Mouse (Mus musculus) myocyte (in vitro differentiated cells): ENCODE results near the gene Parm1. TPM values are rescaled to one million over a fixed set of nuclear protein-coding genes. Genes with fewer than 3 reads are reported as not detected.

Source experiments
- H3K27me3 ChIP-seq: one replicate; pipeline ENCODE4 v1.6.1; 2011; ENCODE audit not compliant: control insufficient read depth, insufficient read depth, insufficient read length
- H3K36me3 ChIP-seq: one replicate; pipeline ENCODE4 v1.6.1; 2011; ENCODE audit not compliant: control insufficient read depth, insufficient read depth
- H3K4me2 ChIP-seq: one replicate; pipeline ENCODE4 v1.6.1; 2011; ENCODE audit warnings: low read depth, control low read depth
- H3K4me3 ChIP-seq: one replicate; pipeline ENCODE4 v1.5.1; 2011; ENCODE audit warnings: mild to moderate bottlenecking, control low read depth, moderate library complexity
- H3K79me2 ChIP-seq: one replicate; pipeline ENCODE4 v1.6.1; 2011; ENCODE audit not compliant: control insufficient read depth, insufficient read depth
- H3ac ChIP-seq: one replicate; pipeline ENCODE4 v1.6.1; 2011; ENCODE audit not compliant: control insufficient read depth, insufficient read length
- CEBPB ChIP-seq: IDR thresholded peaks from 2 replicates; pipeline ENCODE4 v1.6.1; 2011; ENCODE audit warnings: mild to moderate bottlenecking, moderate library complexity; ENCODE audit not compliant: poor library complexity, insufficient read depth, severe bottlenecking
- E2F4 ChIP-seq: IDR thresholded peaks from one replicate; pipeline ENCODE4 v1.6.1; 2011; ENCODE audit warnings: mild to moderate bottlenecking, control low read depth, moderate library complexity; ENCODE audit not compliant: insufficient read depth
- MAX ChIP-seq: IDR thresholded peaks from one replicate; pipeline ENCODE4 v1.6.1; 2011; ENCODE audit warnings: low read depth, mild to moderate bottlenecking, control low read depth
- MYOD1 ChIP-seq, 3 experiments: IDR thresholded peaks; one replicate each; pipeline ENCODE4 v1.6.1; 2011; ENCODE audit warnings: control low read depth in 2 of 3, low read depth in 2 of 3, mild to moderate bottlenecking in 2 of 3, moderate library complexity in 1 of 3; ENCODE audit not compliant: insufficient read length in 2 of 3, control insufficient read depth in 1 of 3
- MYOG ChIP-seq, 3 experiments: IDR thresholded peaks; one replicate each; pipeline ENCODE4 v1.6.1; 2011; ENCODE audit warnings: control low read depth in 2 of 3, low read depth in 2 of 3, mild to moderate bottlenecking in 2 of 3; ENCODE audit not compliant: insufficient read length in 2 of 3, control insufficient read depth in 1 of 3, insufficient read depth in 1 of 3
- POLR2A ChIP-seq: IDR thresholded peaks from one replicate; pipeline ENCODE4 v1.6.1; 2011; ENCODE audit warnings: low read depth, mild to moderate bottlenecking, control low read depth, moderate library complexity; ENCODE audit not compliant: insufficient read length
- POLR2AphosphoS2 ChIP-seq: IDR thresholded peaks from one replicate; pipeline ENCODE4 v1.6.1; 2011; ENCODE audit warnings: low read depth, control low read depth; ENCODE audit not compliant: insufficient read length
- REST ChIP-seq: IDR thresholded peaks from one replicate; pipeline ENCODE4 v1.6.1; 2011; ENCODE audit warnings: mild to moderate bottlenecking, control low read depth, moderate library complexity; ENCODE audit not compliant: insufficient read depth, insufficient read length
- SRF ChIP-seq: IDR thresholded peaks from one replicate; pipeline ENCODE4 v1.6.1; 2011; ENCODE audit warnings: low read depth; ENCODE audit not compliant: control insufficient read depth, insufficient read length
- TCF12 ChIP-seq: IDR thresholded peaks from one replicate; pipeline ENCODE4 v1.6.1; 2011; ENCODE audit warnings: mild to moderate bottlenecking, control low read depth; ENCODE audit not compliant: poor library complexity, insufficient read depth, severe bottlenecking
- TCF3 ChIP-seq: IDR thresholded peaks from one replicate; pipeline ENCODE4 v1.6.1; 2011; ENCODE audit warnings: low read depth, control low read depth; ENCODE audit not compliant: insufficient read length
- USF1 ChIP-seq: IDR thresholded peaks from one replicate; pipeline ENCODE4 v1.6.1; 2011; ENCODE audit warnings: low read depth, mild to moderate bottlenecking, control low read depth, moderate library complexity
- polyA plus RNA-seq: library from polyadenylated mRNA; unstranded; fragments of >200 nt; fragmentation: generic; extraction: Trizol; gene quantifications from one replicate; pipeline ENCODE4 v1.2.1, GENCODE M21; 2012; ENCODE audit warnings: missing spikeins

Gene Parm1
- polyA plus RNA-seq, 1 experiment, result 1.5 TPM

DNA sequence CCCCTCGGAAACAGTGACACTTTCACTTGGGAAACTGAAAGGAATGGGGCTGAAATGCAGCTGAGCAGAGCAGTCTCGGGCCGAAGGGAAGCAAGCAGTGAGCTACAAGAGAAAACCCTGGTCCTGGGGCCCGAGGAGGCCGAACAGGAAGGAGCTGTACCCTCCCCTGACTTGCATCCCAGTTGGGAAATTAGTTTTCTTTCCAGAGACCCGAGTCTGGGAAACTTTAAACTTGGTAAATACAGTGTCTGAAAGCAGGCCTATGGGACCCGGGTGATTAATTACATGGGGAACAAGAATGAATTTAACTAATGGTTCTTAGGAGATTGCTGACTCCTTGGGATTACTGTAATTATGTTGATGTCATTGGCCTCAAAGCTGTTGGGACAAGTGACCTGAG lies 85.9 kb downstream of the Parm1 start:
- Histone ChIP-seq H3K4me2 (no peak overlapping the region), H3K27me3 (no peaks in the 10 kb centered on the region), H3K4me3 (no peak overlapping the region), H3K79me2 (no peaks in the 10 kb centered on the region), H3ac (no peak overlapping the region), H3K36me3 (no peaks in the 10 kb centered on the region)
- TF ChIP-seq TCF12, result no peak
- TF ChIP-seq CEBPB, result no peak
- TF ChIP-seq POLR2A, result no peak
- TF ChIP-seq SRF, result no peak
- TF ChIP-seq TCF3, result no peak
- no peak for TF ChIP-seq MAX
- TF ChIP-seq USF1, result no peak
- no peak for TF ChIP-seq MYOD1 (IDR thresholded peaks at IDR 0.05; ENCODE audit: control insufficient read depth in 1 of 3, insufficient read length in 2 of 3, low read depth in 2 of 3)
- TF ChIP-seq E2F4, result no peak
- TF ChIP-seq MYOG (IDR thresholded peaks at IDR 0.05; ENCODE audit: control insufficient read depth in 1 of 3, insufficient read depth in 1 of 3, insufficient read length in 2 of 3, low read depth in 2 of 3), result no peak
- no peak for TF ChIP-seq POLR2AphosphoS2
- no peak for TF ChIP-seq REST

DNA sequence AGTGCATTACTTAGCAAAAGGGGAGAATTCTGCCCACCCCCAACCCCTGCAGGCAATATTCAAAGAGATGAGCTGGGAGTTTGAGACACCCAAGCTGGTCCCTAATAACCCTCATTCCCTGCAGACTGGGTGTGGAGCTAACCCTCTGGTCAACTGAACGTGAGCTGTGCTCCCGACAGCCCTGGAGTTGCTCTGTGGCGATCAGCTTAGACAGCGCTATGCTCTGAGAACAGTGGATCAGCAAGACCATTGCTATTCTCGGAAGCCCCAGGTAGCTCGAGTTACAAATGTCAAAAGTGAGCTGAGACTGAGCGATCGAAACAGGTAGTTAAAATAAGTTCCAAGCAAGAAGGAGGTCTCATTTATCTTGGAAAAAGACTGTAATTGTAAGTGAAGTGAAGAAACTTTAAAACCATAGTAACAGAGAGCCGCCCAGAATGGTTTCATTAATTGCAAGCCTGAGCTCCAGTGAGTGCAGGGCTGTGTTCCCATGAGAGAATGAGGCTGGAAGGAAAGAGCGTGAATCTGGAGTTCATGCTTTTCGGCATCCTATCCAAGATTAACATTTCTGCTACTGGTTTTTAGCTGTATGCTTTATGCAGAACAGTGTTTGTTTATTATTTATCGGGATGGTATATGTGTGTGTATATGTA lies 86.5 kb downstream of the Parm1 start:
- no peak overlapping the region for H3K4me2 ChIP-seq
- no peaks in the 10 kb centered on the region for H3K36me3 ChIP-seq
- TF ChIP-seq MAX, result no peak
- TF ChIP-seq TCF3, result no peak
- no peak for TF ChIP-seq TCF12
- TF ChIP-seq MYOG (IDR thresholded peaks at IDR 0.05; ENCODE audit: control insufficient read depth in 1 of 3, insufficient read depth in 1 of 3, insufficient read length in 2 of 3, low read depth in 2 of 3), result no peak
- no peak for TF ChIP-seq E2F4
- no peak for TF ChIP-seq MYOD1 (IDR thresholded peaks at IDR 0.05; ENCODE audit: control insufficient read depth in 1 of 3, insufficient read length in 2 of 3, low read depth in 2 of 3)
- TF ChIP-seq SRF, result no peak
- no peak overlapping the region for H3ac ChIP-seq
- no peaks in the 10 kb centered on the region for H3K27me3 ChIP-seq
- H3K4me3 ChIP-seq, result no peak overlapping the region
- H3K79me2 ChIP-seq, result no peaks in the 10 kb centered on the region

DNA sequence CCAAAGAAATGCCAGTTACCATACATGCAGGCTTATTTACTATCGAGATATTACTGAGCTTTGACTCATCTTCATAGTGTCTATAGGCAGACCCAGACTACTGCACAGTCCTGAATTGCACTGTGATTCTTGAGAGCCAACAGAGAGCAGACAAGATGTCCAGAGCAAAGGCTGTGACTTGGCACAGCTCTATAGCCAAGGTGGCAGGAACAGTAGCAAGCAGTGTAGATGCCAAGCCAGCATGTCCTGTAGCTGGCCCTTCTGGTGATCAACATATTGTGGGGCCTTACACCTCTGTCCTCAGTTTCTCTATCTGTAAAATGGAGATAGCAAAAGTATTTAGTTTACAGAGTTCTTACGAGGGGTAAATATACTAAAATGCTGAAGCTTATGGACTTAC lies 89.8 kb downstream of the Parm1 start:
- Histone ChIP-seq H3K4me3 (no peak overlapping the region), H3K79me2 (no peaks in the 10 kb centered on the region), H3K36me3 (no peaks in the 10 kb centered on the region), H3K4me2 (no peak overlapping the region), H3K27me3 (no peaks in the 10 kb centered on the region), H3ac (no peak overlapping the region)
- TF ChIP-seq POLR2AphosphoS2, result no peak
- no peak for TF ChIP-seq MYOD1 (IDR thresholded peaks at IDR 0.05; ENCODE audit: control insufficient read depth in 1 of 3, insufficient read length in 2 of 3, low read depth in 2 of 3)
- TF ChIP-seq CEBPB, result no peak
- no peak for TF ChIP-seq USF1
- TF ChIP-seq TCF12, result no peak
- TF ChIP-seq TCF3, result no peak

DNA sequence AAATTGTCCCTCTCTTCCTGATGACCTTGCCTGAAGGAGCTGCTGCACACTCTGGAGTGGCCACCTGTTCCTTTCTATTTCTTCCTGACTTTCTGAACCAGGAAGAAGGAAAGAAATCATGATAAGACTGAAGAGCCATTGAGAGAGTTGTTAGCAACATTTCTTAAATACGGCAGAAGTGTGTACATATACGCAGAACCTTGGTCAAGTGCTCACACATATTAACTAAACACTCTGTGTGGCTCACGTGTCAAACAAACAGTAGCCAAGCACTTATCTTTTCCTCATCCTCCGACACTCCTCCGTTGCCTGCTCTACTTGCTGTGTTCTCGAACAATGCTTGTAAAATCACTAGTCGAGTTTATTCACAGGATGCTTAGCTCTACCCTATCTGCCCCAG lies 90.4 kb downstream of the Parm1 start:
- Histone ChIP-seq H3K36me3 (no peaks in the 10 kb centered on the region), H3K79me2 (no peaks in the 10 kb centered on the region), H3K4me3 (no peak overlapping the region), H3K4me2 (no peak overlapping the region), H3ac (no peak overlapping the region), H3K27me3 (no peaks in the 10 kb centered on the region)
- TF ChIP-seq POLR2A (no peak), TCF12 (no peak), SRF (no peak), POLR2AphosphoS2 (no peak), USF1 (no peak), MYOD1 (IDR thresholded peaks at IDR 0.05; ENCODE audit: control insufficient read depth in 1 of 3, insufficient read length in 2 of 3, low read depth in 2 of 3) (no peak), MYOG (IDR thresholded peaks at IDR 0.05; ENCODE audit: control insufficient read depth in 1 of 3, insufficient read depth in 1 of 3, insufficient read length in 2 of 3, low read depth in 2 of 3) (no peak), MAX (no peak), E2F4 (no peak), CEBPB (no peak), TCF3 (no peak), REST (no peak)

DNA sequence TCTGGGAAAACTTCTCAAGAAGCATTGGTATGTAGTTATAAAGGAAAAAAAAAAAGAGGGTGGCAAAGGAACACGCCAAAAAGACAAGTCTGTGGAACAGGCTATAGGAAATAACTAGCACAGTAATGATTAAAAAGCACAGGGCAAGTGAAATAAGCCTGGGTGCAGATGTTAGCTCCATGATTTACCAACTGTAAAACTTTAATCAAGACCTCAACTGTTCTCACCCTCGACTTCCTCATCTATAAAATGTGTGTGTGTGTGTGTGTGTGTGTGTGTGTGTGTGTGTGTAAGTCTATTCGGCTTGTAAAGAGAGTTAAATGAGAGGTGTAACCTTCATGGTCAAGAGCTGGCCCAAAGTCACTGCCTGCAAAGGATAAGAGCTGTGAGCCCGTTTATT lies 91.6 kb downstream of the Parm1 start:
- Histone ChIP-seq H3ac (no peak overlapping the region), H3K27me3 (no peaks in the 10 kb centered on the region)
- TF ChIP-seq POLR2A, result no peak
- no peak for TF ChIP-seq REST
- TF ChIP-seq USF1, result no peak
- no peak for TF ChIP-seq SRF
- no peak for TF ChIP-seq TCF3
- no peak for TF ChIP-seq MAX
- no peak for TF ChIP-seq CEBPB
- TF ChIP-seq MYOG (IDR thresholded peaks at IDR 0.05; ENCODE audit: control insufficient read depth in 1 of 3, insufficient read depth in 1 of 3, insufficient read length in 2 of 3, low read depth in 2 of 3), result no peak
- no peak for TF ChIP-seq E2F4
- no peak for TF ChIP-seq TCF12
- TF ChIP-seq POLR2AphosphoS2, result no peak
- TF ChIP-seq MYOD1 (IDR thresholded peaks at IDR 0.05; ENCODE audit: control insufficient read depth in 1 of 3, insufficient read length in 2 of 3, low read depth in 2 of 3), result no peak

More for the DNA sequence above, 91.6 kb downstream of the Parm1 start:
- no peaks in the 10 kb centered on the region for H3K36me3 ChIP-seq
- no peak overlapping the region for H3K4me3 ChIP-seq
- no peaks in the 10 kb centered on the region for H3K79me2 ChIP-seq
- no peak overlapping the region for H3K4me2 ChIP-seq
